8 mouse cellular contexts compared by ENCODE assay signal in genomic region chr11:90370367-90370766, GRCm38 (mm10). TPM values are rescaled to one million over a fixed set of nuclear protein-coding genes. Genes with fewer than 3 reads are reported as not detected.
A peak's percentile ranks its signal among the peaks of the same experiment; 100 is the strongest.
DNase-seq lines count a peak whose midpoint lies in the region; ATAC-seq and TF ChIP-seq lines count a peak whose summit lies in the region.

No protein-coding gene starts in this region.

- peaks cover 45% of the 10 kb centered on the region for H3K4me1 ChIP-seq in kidney, adult 2 months (ENCODE audit: control insufficient read depth, insufficient read depth, low read length)
- peaks cover 50% of the 10 kb centered on the region for H3K4me1 ChIP-seq in embryonic facial prominence, embryonic 14.5 days (ENCODE audit: control insufficient read depth, insufficient read depth, low read length)
- H3K4me1 ChIP-seq in hindbrain, embryonic 13.5 days (replicated peaks) = peaks cover 31% of the 10 kb centered on the region
- peaks cover 31% of the 10 kb centered on the region for H3K4me1 ChIP-seq in midbrain, embryonic 15.5 days

- no peak for DNase-seq in kidney, adult 2 months
- DNase-seq in kidney, postnatal 25 days = no peak
- no peak for DNase-seq in embryonic facial prominence, embryonic 14.5 days (ENCODE audit: low spot score)
- DNase-seq in layer of hippocampus, adult 18-20 months (ENCODE audit: low spot score in 2 of 2) = no peak
- no peak for DNase-seq in frontal cortex, postnatal 36 days (ENCODE audit: low spot score in 2 of 2)
- no peak for DNase-seq in urinary bladder, postnatal 10 days (ENCODE audit: low spot score)

- peak overlapping the region; percentile 38 for H3K4me2 ChIP-seq in embryonic facial prominence, embryonic 14.5 days (ENCODE audit: low read depth, low read length)
- peak overlapping the region; percentile 48 for H3K4me2 ChIP-seq in hindbrain, embryonic 13.5 days
- H3K4me2 ChIP-seq in midbrain, embryonic 15.5 days = peak overlapping the region; percentile 41

- peak overlapping the region; percentile 28; the same call in 1 of the 2 replicates for H3K9ac ChIP-seq in embryonic facial prominence, embryonic 14.5 days (ENCODE audit: low read depth, low read length)
- H3K9ac ChIP-seq in hindbrain, embryonic 13.5 days = peak overlapping the region; percentile 31; the same call in 1 of the 2 replicates
- H3K9ac ChIP-seq in midbrain, embryonic 15.5 days = no peak overlapping the region

- H3K9me3 ChIP-seq in embryonic facial prominence, embryonic 14.5 days (ENCODE audit: control insufficient read depth, low read length) = no peaks in the 10 kb centered on the region
- H3K9me3 ChIP-seq in hindbrain, embryonic 13.5 days = no peaks in the 10 kb centered on the region
- H3K9me3 ChIP-seq in midbrain, embryonic 15.5 days = no peaks in the 10 kb centered on the region

- no peak overlapping the region for H3K4me3 ChIP-seq in kidney, adult 2 months (ENCODE audit: insufficient read depth, low read depth, low read length)
- no peak overlapping the region for H3K4me3 ChIP-seq in embryonic facial prominence, embryonic 14.5 days (ENCODE audit: low read depth, low read length)
- peak overlapping the region; percentile 15 for H3K4me3 ChIP-seq in hindbrain, embryonic 13.5 days
- H3K4me3 ChIP-seq in midbrain, embryonic 15.5 days = peak overlapping the region; percentile 16

- no peak for TF ChIP-seq POLR2A in kidney, adult 2 months (IDR thresholded peaks at IDR 0.05; ENCODE audit: low read depth, low read length)

- no peak for TF ChIP-seq CTCF in kidney, adult 2 months (conservative IDR thresholded peaks at IDR 0.05; ENCODE audit: insufficient read depth, insufficient read length, low read depth, low read length)

- peak overlapping the region; percentile 97 for H3K27ac ChIP-seq in kidney, adult 2 months (ENCODE audit: insufficient read depth, low read depth, low read length)
- peak overlapping the region; percentile 83 for H3K27ac ChIP-seq in embryonic facial prominence, embryonic 14.5 days (replicated peaks; ENCODE audit: low read depth, low read length)
- H3K27ac ChIP-seq in hindbrain, embryonic 13.5 days = peak overlapping the region; percentile 60
- peak overlapping the region; percentile 60 for H3K27ac ChIP-seq in midbrain, embryonic 15.5 days

- H3K27me3 ChIP-seq in kidney, adult 2 months (replicated peaks; ENCODE audit: control insufficient read depth, insufficient read depth, low read length) = no peaks in the 10 kb centered on the region
- H3K27me3 ChIP-seq in embryonic facial prominence, embryonic 14.5 days (replicated peaks; ENCODE audit: control insufficient read depth, insufficient read depth, low read length) = no peaks in the 10 kb centered on the region
- H3K27me3 ChIP-seq in hindbrain, embryonic 13.5 days = peaks cover 6% of the 10 kb centered on the region; the same call in 1 of the 2 replicates
- no peaks in the 10 kb centered on the region for H3K27me3 ChIP-seq in midbrain, embryonic 15.5 days (replicated peaks)

- no peak for ATAC-seq in embryonic facial prominence, embryonic 14.5 days (ENCODE audit: low read depth)
- ATAC-seq in hindbrain, embryonic 13.5 days (ENCODE audit: low FRiP score) = no peak
- ATAC-seq in midbrain, embryonic 15.5 days (replicated peaks) = no peak

- 37% methylated on average over 11 of the region's 11 CpGs for WGBS in kidney, adult 2 months
- 40% methylated on average over 10 of the region's 11 CpGs for WGBS in embryonic facial prominence, embryonic 14.5 days
- 28% methylated on average over 11 of the region's 11 CpGs for WGBS in hindbrain, embryonic 13.5 days
- WGBS in midbrain, embryonic 15.5 days = 23% methylated on average over 11 of the region's 11 CpGs

- H3K36me3 ChIP-seq in kidney, adult 2 months (ENCODE audit: control insufficient read depth, insufficient read depth, low read length) = no peaks in the 10 kb centered on the region
- H3K36me3 ChIP-seq in embryonic facial prominence, embryonic 14.5 days (ENCODE audit: control insufficient read depth, insufficient read depth, low read length) = no peaks in the 10 kb centered on the region
- H3K36me3 ChIP-seq in hindbrain, embryonic 13.5 days = no peaks in the 10 kb centered on the region
- H3K36me3 ChIP-seq in midbrain, embryonic 15.5 days (replicated peaks) = no peaks in the 10 kb centered on the region

RNA-seq across cellular contexts. Expression of gene Hlf, which starts 20.3 kb away (rescaled TPM):
- 36.5 and 39.7 TPM in 2 replicates for polyA plus RNA-seq in kidney, adult 2 months (2012; rRNA removed)
- 5.1 and 6.2 TPM in 2 replicates for polyA plus RNA-seq in embryonic facial prominence, embryonic 14.5 days (2014; fragmentation: Nextera tagmentation; extraction: Ambion mirVana)
- polyA plus RNA-seq in hindbrain, embryonic 13.5 days (2015; fragmentation: Nextera tagmentation; extraction: Ambion mirVana) = 3.3 and 4.6 TPM in 2 replicates
- polyA plus RNA-seq in midbrain, embryonic 15.5 days (2015; fragmentation: Nextera tagmentation; extraction: Ambion mirVana) = 7.2 and 7.6 TPM in 2 replicates
- total RNA-seq in layer of hippocampus, adult 18-20 months (2021) = 100 to 1,000 TPM in 1 of 2 experiments, 10 to 100 TPM in 1; 96.0 to 105 TPM

Comparison
In these comparisons a context has a peak if more than half of its experiments do, and no peak if none do; other contexts are left out.
1. H3K4me3 ChIP-seq: peak in hindbrain, embryonic 13.5 days (single experiment) and midbrain, embryonic 15.5 days (single experiment); none in kidney, adult 2 months (single experiment) and embryonic facial prominence, embryonic 14.5 days (single experiment).
2. Peak in every context shown above with its lines, with median percentiles within 50 percentile points of each other: H3K27ac ChIP-seq and H3K4me2 ChIP-seq.